Mouse (Mus musculus): Measurements from ENCODE around the gene Abcd3.

The Abcd3 gene

DNA sequence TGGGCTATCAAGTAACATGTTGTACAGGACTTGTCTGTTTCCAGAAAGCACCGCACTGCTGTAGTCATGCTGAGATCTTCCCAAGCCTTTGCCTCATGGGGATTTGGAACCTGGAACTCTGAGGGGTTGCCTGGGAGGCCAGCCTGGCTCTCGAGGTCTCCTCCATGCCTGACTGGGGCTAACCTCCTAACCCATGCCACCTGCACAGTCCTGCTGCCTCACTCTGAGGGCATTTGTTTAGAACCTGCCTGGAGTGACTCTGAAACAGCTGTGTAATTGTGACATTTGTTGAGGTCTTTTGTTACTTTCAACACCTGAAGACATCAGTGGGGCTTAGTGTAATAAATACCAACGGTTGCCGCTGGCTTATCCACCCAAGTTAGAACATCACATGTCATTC lies 102.9 kb downstream of the Abcd3 start:
- no peak for DNase-seq (ENCODE audit: low spot score)

GRCm38 (mm10) chr3:121710894-121711531 lies 104.1 kb downstream of the Abcd3 start:
- no peak for DNase-seq (ENCODE audit: low spot score)

Measured in ovary, postnatal 14 days (tissue).